Mouse (Mus musculus) heart, postnatal 0 days (tissue): ENCODE results near the gene Scimp. TPM values are rescaled to one million over a fixed set of nuclear protein-coding genes. Genes with fewer than 3 reads are reported as not detected.
A peak's percentile ranks its signal among the peaks of the same experiment; 100 is the strongest.
"Not testable (repeated sequence)": the region's sequence is repeated elsewhere in the genome, so short reads cannot be mapped to it uniquely, and the experiment has no call there.

ENCODE experiments used
- ATAC-seq: fragments of 200-750 bp; cut with Nextera tagmentation; 2 replicates; pipeline ENCODE4 v1.8.0; 2017; ENCODE audit warnings: low read depth, moderate number of reproducible peaks, moderate library complexity; ENCODE audit not compliant: insufficient read depth
- DNase-seq: peaks from one replicate; pipeline ENCODE4 v3.0.0-alpha.2; 2016; ENCODE audit warnings: low spot score
- H3K27ac ChIP-seq: fragments of 300-500 bp; sonication (generic); 2 replicates; pipeline ENCODE4 v1.5.1; 2014; ENCODE audit warnings: low read depth, mild to moderate bottlenecking
- H3K27me3 ChIP-seq: fragments of 300-500 bp; sonication (generic); 2 replicates; pipeline ENCODE4 v1.6.1; 2014; ENCODE audit warnings: low read length, mixed read lengths; ENCODE audit not compliant: control insufficient read depth, insufficient read depth
- H3K36me3 ChIP-seq: fragments of 300-500 bp; sonication (generic); replicated peaks from 2 replicates; pipeline ENCODE4 v1.6.1; 2014; ENCODE audit warnings: low read length, mixed read lengths; ENCODE audit not compliant: control insufficient read depth, insufficient read depth
- H3K4me1 ChIP-seq: fragments of 300-500 bp; sonication (generic); 2 replicates; pipeline ENCODE4 v1.6.1; 2014; ENCODE audit warnings: antibody characterized with exemption; ENCODE audit not compliant: control insufficient read depth, insufficient read depth
- H3K4me2 ChIP-seq: fragments of 300-500 bp; sonication (generic); 2 replicates; pipeline ENCODE4 v1.6.1; 2014; ENCODE audit warnings: low read depth, mild to moderate bottlenecking, low read length, moderate library complexity
- H3K4me3 ChIP-seq: fragments of 300-500 bp; sonication (generic); 2 replicates; pipeline ENCODE4 v1.5.1; 2014; ENCODE audit warnings: low read depth, low read length
- H3K9ac ChIP-seq: fragments of 300-500 bp; sonication (generic); replicated peaks from 2 replicates; pipeline ENCODE4 v1.6.1; 2014; ENCODE audit warnings: low read depth, low read length, mixed read lengths
- H3K9me3 ChIP-seq: fragments of 300-500 bp; sonication (generic); replicated peaks from 2 replicates; pipeline ENCODE4 v1.6.1; 2016; ENCODE audit warnings: low read length; ENCODE audit not compliant: control insufficient read depth
- CTCF ChIP-seq: IDR thresholded peaks from 2 replicates; pipeline ENCODE4 v1.5.1; 2016; ENCODE audit warnings: antibody characterized with exemption, control low read depth, low read depth
- EP300 ChIP-seq: IDR thresholded peaks from 2 replicates; pipeline ENCODE4 v1.6.1; 2016; ENCODE audit warnings: antibody characterized with exemption, low read depth
- WGBS: fragments of 180-500 bp; shearing (Covaris S2); extraction: QIAGEN DNeasy Blood & Tissue Kit; methylation state at CpG from one replicate; pipeline ENCODE4 v1.1.7; 2014; 5-methylcytosine and 5-hydroxymethylcytosine counted together
- polyA plus RNA-seq: library from polyadenylated mRNA; unstranded; fragments of >200 nt; fragmentation: Nextera tagmentation; extraction: Ambion mirVana; gene quantifications from 2 replicates; pipeline ENCODE4 v1.2.1, GENCODE M21; 2015
- total RNA-seq: library from RNA; depleted of rRNA; stranded (reverse); fragments of >200 nt; gene quantifications from 2 replicates; pipeline ENCODE4 v1.2.3, GENCODE M21; 2014; ENCODE audit warnings: low replicate concordance

The Scimp gene
- total and polyA plus RNA-seq, 2 experiments from 2014 or later: 0.38 TPM; not detected in 1

GRCm38 (mm10) chr11:70765776-70766445, 46.5 kb downstream of the Scimp start:
- ATAC-seq (no peak), DNase-seq (peak; percentile 25)
- 63% methylated on average over 16 of the region's 16 CpGs for WGBS
- peak overlapping the region; percentile 82; the same call in 1 of the 2 replicates for H3K4me2 ChIP-seq
- H3K4me3 ChIP-seq: no peak overlapping the region
- H3K36me3 ChIP-seq: peaks cover 11% of the 10 kb centered on the region
- peaks cover 13% of the 10 kb centered on the region for H3K4me1 ChIP-seq
- H3K27ac ChIP-seq: peak overlapping the region; percentile 91
- H3K27me3 ChIP-seq: no peaks in the 10 kb centered on the region
- TF ChIP-seq CTCF (no peak), EP300 (no peak)
- H3K9ac ChIP-seq: no peak overlapping the region
- H3K9me3 ChIP-seq: no peaks in the 10 kb centered on the region

GRCm38 (mm10) chr11:70763936-70764808, 48.2 kb downstream of the Scimp start, which contains the start of gene Zfp3:
Zfp3 (plus strand) TSS chr11:70764209.
- DNase-seq (peak; percentile 74), ATAC-seq (peak; percentile 88)
- peak within 1 kb of the TSS; percentile 91 for H3K27ac ChIP-seq
- WGBS: under 1% methylated on average over 75 of the region's 78 CpGs
- peak within 1 kb of the TSS; percentile 77 for H3K4me3 ChIP-seq
- H3K36me3 ChIP-seq: peaks cover 9% of the 10 kb centered on the region
- peaks cover 13% of the 10 kb centered on the region for H3K4me1 ChIP-seq
- H3K4me2 ChIP-seq: peak within 1 kb of the TSS; percentile 82
- TF ChIP-seq EP300: no peak
- no peak for TF ChIP-seq CTCF
- no peaks in the 10 kb centered on the region for H3K9me3 ChIP-seq
- H3K27me3 ChIP-seq: no peaks in the 10 kb centered on the region
- peak within 1 kb of the TSS; percentile 75 for H3K9ac ChIP-seq

- ATAC-seq (no peak), DNase-seq (no peak)
- peak overlapping the region; percentile 75 for H3K9ac ChIP-seq
- peak overlapping the region; percentile 77 for H3K4me3 ChIP-seq
- peak overlapping the region; percentile 91 for H3K27ac ChIP-seq
- peaks cover 13% of the 10 kb centered on the region for H3K4me1 ChIP-seq
- H3K27me3 ChIP-seq: no peaks in the 10 kb centered on the region
- H3K36me3 ChIP-seq: peaks cover 9% of the 10 kb centered on the region
- H3K9me3 ChIP-seq: no peaks in the 10 kb centered on the region
- WGBS: 28% methylated on average over 3 of the region's 3 CpGs
- peak overlapping the region; percentile 82 for H3K4me2 ChIP-seq
- TF ChIP-seq EP300: no peak
Observed at GRCm38 (mm10) chr11:70763582-70763935, 48.8 kb downstream of the Scimp start.

GRCm38 (mm10) chr11:70762641-70763040, 49.7 kb downstream of the Scimp start:
- TF ChIP-seq CTCF (no peak), EP300 (no peak)
- Histone ChIP-seq H3K27me3 (no peaks in the 10 kb centered on the region), H3K36me3 (0 out of 2 replicates have a peak, but pooled peaks cover 2% of the 10 kb centered on the region), H3K4me2 (no peak overlapping the region), H3K9ac (no peak overlapping the region), H3K27ac (no peak overlapping the region), H3K4me1 (peaks cover 13% of the 10 kb centered on the region), H3K4me3 (no peak overlapping the region), H3K9me3 (no peaks in the 10 kb centered on the region)
- 78% methylated on average over 9 of the region's 9 CpGs for WGBS
- no peak for ATAC-seq
- DNase-seq: no peak

- 60% methylated on average over 3 of the region's 3 CpGs for WGBS
- ATAC-seq, H3K9ac ChIP-seq: not testable (repeated sequence)
Observed at GRCm38 (mm10) chr11:70760446-70760845, 51.9 kb downstream of the Scimp start.

More at GRCm38 (mm10) chr11:70760446-70760845, 51.9 kb downstream of the Scimp start:
- not testable (repeated sequence) for H3K4me3 ChIP-seq, H3K9me3 ChIP-seq, H3K27ac ChIP-seq, H3K4me1 ChIP-seq, H3K4me2 ChIP-seq, H3K27me3 ChIP-seq, DNase-seq, H3K36me3 ChIP-seq
